Mouse (Mus musculus) kidney, adult 2 months (tissue): ENCODE data around the gene Kcnip4. TPM values are rescaled to one million over a fixed set of nuclear protein-coding genes. Genes with fewer than 3 reads are reported as not detected.
A peak's percentile ranks its signal among the peaks of the same experiment; 100 is the strongest.

Experiments
- DNase-seq: peaks from one replicate; pipeline ENCODE4 v3.0.0; 2021
- H3K27ac ChIP-seq: fragments of 200-500 bp; 2 replicates; pipeline ENCODE4 v1.5.1; 2012; ENCODE audit warnings: low read depth, low read length, control low read depth, inconsistent platforms; ENCODE audit not compliant: insufficient read depth
- H3K27me3 ChIP-seq: fragments of 200-500 bp; replicated peaks from 2 replicates; pipeline ENCODE4 v1.6.1; 2012; ENCODE audit warnings: mild to moderate bottlenecking, moderate library complexity, low read length, inconsistent platforms; ENCODE audit not compliant: control insufficient read depth, insufficient read depth
- H3K36me3 ChIP-seq: fragments of 200-500 bp; 2 replicates; pipeline ENCODE4 v1.6.1; 2012; ENCODE audit warnings: mild to moderate bottlenecking, moderate library complexity, low read length, inconsistent platforms; ENCODE audit not compliant: control insufficient read depth, insufficient read depth
- H3K4me1 ChIP-seq: fragments of 200-500 bp; 2 replicates; pipeline ENCODE4 v1.6.1; 2011; ENCODE audit warnings: low read length; ENCODE audit not compliant: control insufficient read depth, insufficient read depth
- H3K4me3 ChIP-seq: fragments of 200-500 bp; 2 replicates; pipeline ENCODE4 v1.5.1; 2011; ENCODE audit warnings: mild to moderate bottlenecking, low read depth, low read length, control low read depth; ENCODE audit not compliant: insufficient read depth
- CTCF ChIP-seq: fragments of 200-500 bp; conservative IDR thresholded peaks from 2 replicates; pipeline ENCODE4 v1.5.1; 2011; ENCODE audit warnings: low read depth, mild to moderate bottlenecking, control low read depth, low read length, moderate library complexity, mixed read lengths; ENCODE audit not compliant: insufficient read depth, insufficient read length
- POLR2A ChIP-seq: fragments of 200-500 bp; IDR thresholded peaks from one replicate; pipeline ENCODE4 v1.6.1; 2011; ENCODE audit warnings: low read depth, low read length, control low read depth
- WGBS: fragments of 180-500 bp; shearing (Covaris S2); methylation state at CpG from one replicate; pipeline ENCODE4 v1.1.7; 2018; 5-methylcytosine and 5-hydroxymethylcytosine counted together
- polyA plus RNA-seq: library from polyadenylated mRNA; depleted of rRNA; stranded (reverse); fragments of >200 nt; gene quantifications from 2 replicates; pipeline ENCODE4 v1.2.3, GENCODE M21; 2012

Kcnip4 gene
- polyA plus RNA-seq, 1 experiment, result 0.13 TPM

- no peak overlapping the region for H3K4me3 ChIP-seq
- WGBS, result 74% methylated on average over 2 of the region's 2 CpGs
- H3K27me3 ChIP-seq, result no peaks in the 10 kb centered on the region
- no peak for TF ChIP-seq CTCF
- TF ChIP-seq POLR2A, result no peak
- no peak for DNase-seq
- H3K4me1 ChIP-seq, result no peaks in the 10 kb centered on the region
- H3K36me3 ChIP-seq, result no peaks in the 10 kb centered on the region
- no peak overlapping the region for H3K27ac ChIP-seq
These were observed 1105.0 kb downstream of the Kcnip4 start for GRCm38 (mm10) chr5:48419741-48420140.

- H3K4me3 ChIP-seq, result no peak overlapping the region
- no peak overlapping the region for H3K27ac ChIP-seq
- DNase-seq, result no peak
- 82% methylated on average over 4 of the region's 4 CpGs for WGBS
- H3K4me1 ChIP-seq, result no peaks in the 10 kb centered on the region
- no peak for TF ChIP-seq POLR2A
- no peak for TF ChIP-seq CTCF
- no peaks in the 10 kb centered on the region for H3K27me3 ChIP-seq
- peaks cover 2% of the 10 kb centered on the region; the same call in 1 of the 2 replicates for H3K36me3 ChIP-seq
These were observed 1112.4 kb downstream of the Kcnip4 start for GRCm38 (mm10) chr5:48412261-48412660.

GRCm38 (mm10) chr5:48411462-48411861, 1113.2 kb downstream of the Kcnip4 start:
- DNase-seq, result no peak
- WGBS, result 55% methylated on average over 4 of the region's 4 CpGs
- H3K4me3 ChIP-seq, result no peak overlapping the region
- H3K27me3 ChIP-seq, result no peaks in the 10 kb centered on the region
- peaks cover 2% of the 10 kb centered on the region; the same call in 1 of the 2 replicates for H3K36me3 ChIP-seq
- TF ChIP-seq CTCF, result no peak
- no peak for TF ChIP-seq POLR2A
- H3K27ac ChIP-seq, result no peak overlapping the region
- no peaks in the 10 kb centered on the region for H3K4me1 ChIP-seq

GRCm38 (mm10) chr5:48410348-48410747, 1114.4 kb downstream of the Kcnip4 start:
- no peak overlapping the region for H3K4me3 ChIP-seq
- no peaks in the 10 kb centered on the region for H3K4me1 ChIP-seq
- peaks cover 2% of the 10 kb centered on the region for H3K36me3 ChIP-seq
- no peak overlapping the region for H3K27ac ChIP-seq
- no peak for TF ChIP-seq POLR2A
- no peak for TF ChIP-seq CTCF
- 69% methylated on average over 5 of the region's 5 CpGs for WGBS
- no peaks in the 10 kb centered on the region for H3K27me3 ChIP-seq
- no peak for DNase-seq

DNA sequence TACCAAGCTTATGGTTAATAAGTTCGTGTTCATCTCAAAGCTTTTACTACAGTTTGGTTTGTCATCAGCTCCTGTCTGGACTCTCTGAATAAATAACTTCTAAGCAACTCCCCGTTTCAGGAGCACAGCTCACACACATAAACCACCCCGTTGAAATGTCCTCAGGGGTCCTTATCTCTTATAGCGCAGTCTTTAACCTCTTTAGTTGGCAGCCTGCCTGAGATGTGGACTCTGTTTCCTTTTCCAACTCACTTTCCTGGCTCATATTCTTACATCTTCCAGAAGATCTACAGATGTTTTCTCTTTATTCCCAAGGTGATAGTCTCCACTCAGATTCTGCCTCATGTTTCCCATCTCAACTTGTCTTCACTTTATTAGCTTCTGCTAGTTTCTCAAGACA, 1116.4 kb downstream of the Kcnip4 start:
- Histone ChIP-seq H3K36me3 (peaks cover 2% of the 10 kb centered on the region; the same call in 1 of the 2 replicates), H3K4me3 (no peak overlapping the region), H3K27me3 (no peaks in the 10 kb centered on the region), H3K27ac (no peak overlapping the region), H3K4me1 (no peaks in the 10 kb centered on the region)
- DNase-seq, result no peak
- TF ChIP-seq POLR2A, result no peak
- TF ChIP-seq CTCF, result no peak
- 38% methylated on average over 4 of the region's 4 CpGs for WGBS

GRCm38 (mm10) chr5:48402497-48402896, 1122.2 kb downstream of the Kcnip4 start:
- WGBS, result 65% methylated on average over 3 of the region's 3 CpGs
- DNase-seq, result peak; percentile 33
- Histone ChIP-seq H3K4me3 (no peak overlapping the region), H3K27ac (no peak overlapping the region), H3K27me3 (no peaks in the 10 kb centered on the region), H3K4me1 (no peaks in the 10 kb centered on the region), H3K36me3 (no peaks in the 10 kb centered on the region; the same call in 1 of the 2 replicates)
- TF ChIP-seq CTCF, result no peak
- TF ChIP-seq POLR2A, result no peak

- peak overlapping the region; percentile 92 for H3K4me3 ChIP-seq
- H3K27me3 ChIP-seq, result no peaks in the 10 kb centered on the region
- 0 out of 2 replicates have a peak, but pooled peaks cover 4% of the 10 kb centered on the region for H3K4me1 ChIP-seq
- no peaks in the 10 kb centered on the region; the same call in 1 of the 2 replicates for H3K36me3 ChIP-seq
- peak; percentile 97 for DNase-seq
- no peak overlapping the region for H3K27ac ChIP-seq
- TF ChIP-seq CTCF, result no peak
- TF ChIP-seq POLR2A, result no peak
- WGBS, result under 1% methylated on average over 44 of the region's 44 CpGs
These were observed 1152.6 kb downstream of the Kcnip4 start for GRCm38 (mm10) chr5:48371890-48372766.
